Mouse (Mus musculus) midbrain, postnatal 0 days (tissue): ENCODE data around the gene Rdh16f1. TPM values are rescaled to one million over a fixed set of nuclear protein-coding genes. Genes with fewer than 3 reads are reported as not detected.

Experiments
- ATAC-seq: fragments of 200-750 bp; cut with Nextera tagmentation; 2 replicates; pipeline ENCODE4 v1.8.0; 2017; ENCODE audit warnings: moderate number of reproducible peaks, mild to moderate bottlenecking, moderate TSS enrichment, moderate library complexity; ENCODE audit not compliant: low FRiP score
- DNase-seq: peaks from one replicate; pipeline ENCODE4 v3.0.0-alpha.2; 2015; ENCODE audit warnings: low spot score
- H3K27ac ChIP-seq: fragments of 300-500 bp; sonication (generic); 2 replicates; pipeline ENCODE4 v1.5.1; 2014; ENCODE audit warnings: low read depth, mild to moderate bottlenecking, low read length, mixed read lengths
- H3K27me3 ChIP-seq: fragments of 300-500 bp; sonication (generic); 2 replicates; pipeline ENCODE4 v1.6.1; 2014; ENCODE audit warnings: low read length, control low read depth, mixed read lengths; ENCODE audit not compliant: insufficient read depth
- H3K36me3 ChIP-seq: fragments of 300-500 bp; sonication (generic); 2 replicates; pipeline ENCODE4 v1.6.1; 2014; ENCODE audit warnings: low read length, control low read depth, mixed read lengths; ENCODE audit not compliant: insufficient read depth
- H3K4me1 ChIP-seq: fragments of 300-500 bp; sonication (generic); 2 replicates; pipeline ENCODE4 v1.6.1; 2014; ENCODE audit warnings: mild to moderate bottlenecking, control low read depth, antibody characterized with exemption, low read length, mixed read lengths; ENCODE audit not compliant: insufficient read depth
- H3K4me2 ChIP-seq: fragments of 300-500 bp; sonication (generic); 2 replicates; pipeline ENCODE4 v1.6.1; 2014; ENCODE audit warnings: low read depth, mild to moderate bottlenecking, low read length, mixed read lengths; ENCODE audit not compliant: poor library complexity, severe bottlenecking
- H3K4me3 ChIP-seq: fragments of 300-500 bp; sonication (generic); 2 replicates; pipeline ENCODE4 v1.5.1; 2014; ENCODE audit warnings: low read depth, mild to moderate bottlenecking, low read length, moderate library complexity
- H3K9ac ChIP-seq: fragments of 300-500 bp; sonication (generic); replicated peaks from 2 replicates; pipeline ENCODE4 v1.6.1; 2014; ENCODE audit warnings: mild to moderate bottlenecking, low read length, moderate library complexity, mixed read lengths; ENCODE audit not compliant: poor library complexity, severe bottlenecking
- H3K9me3 ChIP-seq: fragments of 300-500 bp; sonication (generic); 2 replicates; pipeline ENCODE4 v1.6.1; 2016; ENCODE audit warnings: low read length, control low read depth
- CTCF ChIP-seq: IDR thresholded peaks from 2 replicates; pipeline ENCODE4 v1.5.1; 2016; ENCODE audit warnings: antibody characterized with exemption, mild to moderate bottlenecking
- WGBS: fragments of 180-500 bp; shearing (Covaris S2); extraction: QIAGEN DNeasy Blood & Tissue Kit; methylation state at CpG from one replicate; pipeline ENCODE4 v1.1.7; 2014; 5-methylcytosine and 5-hydroxymethylcytosine counted together
- polyA plus RNA-seq: library from polyadenylated mRNA; unstranded; fragments of >200 nt; fragmentation: Nextera tagmentation; extraction: Ambion mirVana; gene quantifications from 2 replicates; pipeline ENCODE4 v1.2.1, GENCODE M21; 2015
- total RNA-seq: library from RNA; depleted of rRNA; stranded (reverse); fragments of >200 nt; gene quantifications from 2 replicates; pipeline ENCODE4 v1.2.3, GENCODE M21; 2014

The Rdh16f1 gene
- total and polyA plus RNA-seq, 2 experiments from 2014 or later: 0.27 TPM; not detected in 1

GRCm38 (mm10) chr10:127736266-127736665, 23.3 kb upstream of the Rdh16f1 start:
- Histone ChIP-seq H3K9me3 (no peaks in the 10 kb centered on the region), H3K27ac (no peak overlapping the region), H3K36me3 (peaks cover under 1% of the 10 kb centered on the region; the same call in 1 of the 2 replicates), H3K4me2 (no peak overlapping the region), H3K4me3 (no peak overlapping the region), H3K27me3 (no peaks in the 10 kb centered on the region), H3K9ac (no peak overlapping the region), H3K4me1 (no peaks in the 10 kb centered on the region; the same call in 1 of the 2 replicates)
- no peak for ATAC-seq
- no peak for DNase-seq
- TF ChIP-seq CTCF: no peak
- 88% methylated on average over 2 of the region's 2 CpGs for WGBS

DNA sequence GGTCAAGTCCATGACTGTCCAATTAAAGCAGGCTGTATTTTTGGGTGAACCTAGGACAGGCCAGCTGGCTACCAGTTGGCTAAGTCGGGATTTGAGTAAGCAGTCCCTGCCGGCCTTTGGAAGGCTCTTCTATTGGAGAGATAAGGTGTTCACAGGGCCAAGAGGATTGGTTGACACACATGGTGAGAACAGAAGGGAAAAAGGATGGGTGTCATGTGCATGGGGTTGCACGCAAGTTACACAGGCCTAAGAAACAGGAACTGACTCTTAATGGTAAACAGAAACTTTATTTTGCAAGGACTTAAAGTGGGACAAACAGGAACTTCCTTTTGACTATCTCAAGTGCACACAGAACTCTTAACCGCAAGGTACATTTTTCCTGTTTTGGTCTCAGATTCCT, 22.7 kb upstream of the Rdh16f1 start:
- no peaks in the 10 kb centered on the region for H3K27me3 ChIP-seq
- H3K4me1 ChIP-seq: no peaks in the 10 kb centered on the region; the same call in 1 of the 2 replicates
- 82% methylated on average over 4 of the region's 4 CpGs for WGBS
- DNase-seq: no peak
- H3K4me3 ChIP-seq: no peak overlapping the region
- no peak overlapping the region for H3K27ac ChIP-seq
- no peak overlapping the region for H3K4me2 ChIP-seq
- H3K36me3 ChIP-seq: peaks cover 7% of the 10 kb centered on the region
- no peak overlapping the region for H3K9ac ChIP-seq
- TF ChIP-seq CTCF: no peak
- no peaks in the 10 kb centered on the region for H3K9me3 ChIP-seq
- ATAC-seq: no peak

- peaks cover 13% of the 10 kb centered on the region for H3K36me3 ChIP-seq
- no peak for TF ChIP-seq CTCF
- no peaks in the 10 kb centered on the region for H3K9me3 ChIP-seq
- no peak overlapping the region for H3K9ac ChIP-seq
- ATAC-seq (no peak), DNase-seq (no peak)
- H3K27me3 ChIP-seq: no peaks in the 10 kb centered on the region
- H3K4me1 ChIP-seq: no peaks in the 10 kb centered on the region; the same call in 1 of the 2 replicates
- no peak overlapping the region for H3K4me3 ChIP-seq
- 18% methylated on average over 2 of the region's 2 CpGs for WGBS
- H3K4me2 ChIP-seq: no peak overlapping the region
- H3K27ac ChIP-seq: no peak overlapping the region
Measured at GRCm38 (mm10) chr10:127737552-127737951, 22.0 kb upstream of the Rdh16f1 start.

- Histone ChIP-seq H3K4me1 (no peaks in the 10 kb centered on the region; the same call in 1 of the 2 replicates), H3K27me3 (no peaks in the 10 kb centered on the region), H3K9me3 (no peaks in the 10 kb centered on the region), H3K27ac (no peak overlapping the region), H3K36me3 (peaks cover 21% of the 10 kb centered on the region), H3K4me3 (no peak overlapping the region), H3K9ac (no peak overlapping the region), H3K4me2 (no peak overlapping the region)
- no peak for ATAC-seq
- TF ChIP-seq CTCF: peak; percentile 78
- DNase-seq: no peak
- WGBS: 54% methylated on average over 13 of the region's 13 CpGs
Measured at GRCm38 (mm10) chr10:127738151-127738882, 21.3 kb upstream of the Rdh16f1 start.

DNA sequence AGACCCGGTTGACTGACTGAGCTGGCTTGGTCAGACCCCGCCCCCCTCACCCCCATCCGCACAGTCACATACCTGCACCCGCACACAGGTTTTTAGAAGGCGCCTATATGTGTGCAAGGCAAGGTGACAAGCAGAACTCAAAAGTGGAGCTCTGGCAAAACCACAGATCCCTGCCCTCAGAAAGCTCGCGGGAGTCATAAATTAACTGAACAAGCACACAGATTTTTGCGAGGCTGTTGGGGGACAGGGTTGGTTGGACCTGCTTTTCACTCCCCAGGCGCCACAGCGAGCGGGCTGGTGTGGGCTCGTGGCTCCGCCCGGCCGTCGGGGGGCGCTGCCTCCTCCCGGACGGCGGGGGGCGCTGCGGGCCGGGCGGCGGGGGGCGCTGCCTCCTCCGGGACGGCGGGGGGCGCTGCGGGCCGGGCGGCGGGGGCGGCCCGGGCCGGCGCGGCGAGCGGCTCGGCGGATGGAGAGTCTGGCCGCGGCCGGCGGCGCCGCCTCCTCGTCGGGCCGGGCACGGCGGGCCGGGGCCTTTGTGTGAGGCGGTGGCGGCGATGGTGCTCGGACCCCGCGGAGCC, 20.4 kb upstream of the Rdh16f1 start, which contains the start of gene Zbtb39:
Zbtb39 (plus strand) TSS at position 456 of the 578 bp plus-strand sequence.
- ATAC-seq: peak; percentile 82
- peak within 1 kb of the TSS; percentile 69 for H3K4me3 ChIP-seq
- WGBS: 1% methylated on average over 18 of the region's 61 CpGs
- H3K9ac ChIP-seq: peak within 1 kb of the TSS; percentile 94
- no peaks in the 10 kb centered on the region; the same call in 1 of the 2 replicates for H3K4me1 ChIP-seq
- peak within 1 kb of the TSS; percentile 77 for H3K27ac ChIP-seq
- no peaks in the 10 kb centered on the region for H3K27me3 ChIP-seq
- TF ChIP-seq CTCF: peak; percentile 64
- H3K4me2 ChIP-seq: peak within 1 kb of the TSS; percentile 69
- DNase-seq: peak; percentile 75
- peaks cover 29% of the 10 kb centered on the region for H3K36me3 ChIP-seq
- H3K9me3 ChIP-seq: no peaks in the 10 kb centered on the region

- no peaks in the 10 kb centered on the region for H3K9me3 ChIP-seq
- peak overlapping the region; percentile 94 for H3K9ac ChIP-seq
- WGBS: under 1% methylated on average over 38 of the region's 55 CpGs
- H3K36me3 ChIP-seq: peaks cover 35% of the 10 kb centered on the region
- peak overlapping the region; percentile 69 for H3K4me2 ChIP-seq
- H3K4me3 ChIP-seq: peak overlapping the region; percentile 69
- peak overlapping the region; percentile 77 for H3K27ac ChIP-seq
- ATAC-seq (peak; percentile 47), DNase-seq (no peak)
- H3K4me1 ChIP-seq: no peaks in the 10 kb centered on the region; the same call in 1 of the 2 replicates
- H3K27me3 ChIP-seq: no peaks in the 10 kb centered on the region
- no peak for TF ChIP-seq CTCF
Measured at GRCm38 (mm10) chr10:127739661-127740161, 19.9 kb upstream of the Rdh16f1 start.
